In the genomic region with DNA sequence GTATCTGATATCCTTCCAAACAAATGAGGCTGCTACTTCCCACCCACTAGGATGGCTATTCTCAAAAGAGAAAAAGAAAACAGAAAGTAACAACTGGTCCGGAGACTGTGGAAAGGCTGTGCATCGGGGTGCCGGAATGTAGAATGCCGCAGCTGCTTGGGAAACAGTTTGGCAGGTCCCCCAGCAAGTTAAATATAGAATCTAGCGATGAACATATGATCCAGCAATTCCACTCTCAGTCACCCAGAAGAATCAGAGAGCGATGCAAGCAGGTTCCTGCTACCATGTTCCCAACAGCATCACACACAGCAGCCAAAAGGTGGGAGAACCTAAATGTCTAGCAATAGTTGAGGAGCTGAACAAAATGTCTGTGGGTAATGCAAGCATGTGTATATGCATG, we compare ENCODE assay signal across 12 mouse cellular contexts.
DNase-seq lines count a peak whose midpoint lies in the region; ATAC-seq and TF ChIP-seq lines count a peak whose summit lies in the region.
"Had no signal": no experiment of that assay in that cellular context is flagged by ENCODE, and none has a peak within 500 bp of the region (broad histone marks: within the 10 kb centered on the region; RNA-seq: fewer than 3 reads in every experiment).

No protein-coding gene starts in this region.

- ATAC-seq in kidney, embryonic 15.5 days (replicated peaks; ENCODE audit: low FRiP score): no peak
- ATAC-seq in heart, postnatal 0 days (ENCODE audit: insufficient read depth, low read depth): peak; percentile 76

- no peaks in the 10 kb centered on the region for H3K27me3 ChIP-seq in kidney, embryonic 15.5 days
- H3K27me3 ChIP-seq in heart, postnatal 0 days (ENCODE audit: control insufficient read depth, insufficient read depth, low read length): no peaks in the 10 kb centered on the region
- H3K27me3 ChIP-seq: hindbrain, embryonic 13.5 days; neural tube, embryonic 12.5 days had no signal

- H3K9ac ChIP-seq in kidney, embryonic 15.5 days: no peak overlapping the region
- H3K9ac ChIP-seq in heart, postnatal 0 days (replicated peaks; ENCODE audit: low read depth, low read length): peak overlapping the region; percentile 45; the same call in 1 of the 2 replicates
- H3K9ac ChIP-seq: hindbrain, embryonic 13.5 days; neural tube, embryonic 12.5 days had no signal

- no peaks in the 10 kb centered on the region for H3K36me3 ChIP-seq in kidney, embryonic 15.5 days
- no peaks in the 10 kb centered on the region for H3K36me3 ChIP-seq in heart, postnatal 0 days (replicated peaks; ENCODE audit: control insufficient read depth, insufficient read depth, low read length)
- H3K36me3 ChIP-seq: hindbrain, embryonic 13.5 days; midbrain, embryonic 10.5 days; neural tube, embryonic 12.5 days had no signal

- no peak for TF ChIP-seq EP300 in heart, postnatal 0 days (IDR thresholded peaks at IDR 0.05; ENCODE audit: low read depth)

- WGBS in kidney, embryonic 15.5 days: 75% methylated on average over 6 of the region's 6 CpGs
- WGBS in heart, postnatal 0 days: 18% methylated on average over 6 of the region's 6 CpGs

- H3K9me3 ChIP-seq in kidney, embryonic 15.5 days (replicated peaks): no peaks in the 10 kb centered on the region
- no peaks in the 10 kb centered on the region for H3K9me3 ChIP-seq in heart, postnatal 0 days (replicated peaks; ENCODE audit: control insufficient read depth, low read length)
- H3K9me3 ChIP-seq: hindbrain, embryonic 13.5 days; midbrain, embryonic 10.5 days; neural tube, embryonic 12.5 days had no signal

- H3K4me2 ChIP-seq in kidney, embryonic 15.5 days: no peak overlapping the region
- peak overlapping the region; percentile 47 for H3K4me2 ChIP-seq in heart, postnatal 0 days (ENCODE audit: low read depth, low read length)
- H3K4me2 ChIP-seq: hindbrain, embryonic 13.5 days; neural tube, embryonic 12.5 days had no signal

- no peak for TF ChIP-seq CTCF in heart, postnatal 0 days (IDR thresholded peaks at IDR 0.05; ENCODE audit: low read depth)

- peak overlapping the region; percentile 5; the same call in 1 of the 2 replicates for H3K27ac ChIP-seq in kidney, embryonic 15.5 days
- peak overlapping the region; percentile 62 for H3K27ac ChIP-seq in heart, postnatal 0 days (ENCODE audit: low read depth)
- H3K27ac ChIP-seq: midbrain, embryonic 10.5 days; neural tube, embryonic 12.5 days had no signal

- peaks cover 17% of the 10 kb centered on the region; the same call in 1 of the 2 replicates for H3K4me1 ChIP-seq in kidney, embryonic 15.5 days
- peaks cover 24% of the 10 kb centered on the region for H3K4me1 ChIP-seq in heart, postnatal 0 days (ENCODE audit: control insufficient read depth, insufficient read depth)
- H3K4me1 ChIP-seq: neural tube, embryonic 12.5 days had no signal

- no peak for DNase-seq in kidney, adult 18-20 months
- peak; percentile 65 for DNase-seq in right cerebral cortex, adult 18-20 months
- DNase-seq in right cerebral cortex, postnatal 4 days: no peak
- peak; percentile 81 for DNase-seq in heart, postnatal 0 days (ENCODE audit: low spot score)
- peak; percentile 70 for DNase-seq in telencephalon, adult 2 months (ENCODE audit: low read depth, low spot score)
- DNase-seq in testis, postnatal 10 days (ENCODE audit: low spot score): no peak
- no peak for DNase-seq in ovary, adult 18-20 months (ENCODE audit: low spot score)
- DNase-seq: thymus, adult 18-20 months had no signal

- no peak overlapping the region for H3K4me3 ChIP-seq in kidney, embryonic 15.5 days (replicated peaks)
- peak overlapping the region; percentile 38 for H3K4me3 ChIP-seq in heart, postnatal 0 days (ENCODE audit: low read depth, low read length)
- H3K4me3 ChIP-seq: hindbrain, embryonic 13.5 days; midbrain, embryonic 10.5 days; neural tube, embryonic 12.5 days had no signal

Comparison
In these comparisons a context has a peak if more than half of its experiments do, and no peak if none do; other contexts are left out.
1. DNase-seq: peak in right cerebral cortex, adult 18-20 months (single experiment), heart, postnatal 0 days (single experiment) and telencephalon, adult 2 months (single experiment); none in kidney, adult 18-20 months (single experiment), right cerebral cortex, postnatal 4 days (single experiment), testis, postnatal 10 days (single experiment) and ovary, adult 18-20 months (single experiment).